Mouse (Mus musculus): Measurements from ENCODE around the gene Plk2.
A peak's percentile ranks its signal among the peaks of the same experiment; 100 is the strongest.
"Not testable (repeated sequence)": the region's sequence is repeated elsewhere in the genome, so short reads cannot be mapped to it uniquely, and the experiment has no call there.

Gene Plk2

DNA sequence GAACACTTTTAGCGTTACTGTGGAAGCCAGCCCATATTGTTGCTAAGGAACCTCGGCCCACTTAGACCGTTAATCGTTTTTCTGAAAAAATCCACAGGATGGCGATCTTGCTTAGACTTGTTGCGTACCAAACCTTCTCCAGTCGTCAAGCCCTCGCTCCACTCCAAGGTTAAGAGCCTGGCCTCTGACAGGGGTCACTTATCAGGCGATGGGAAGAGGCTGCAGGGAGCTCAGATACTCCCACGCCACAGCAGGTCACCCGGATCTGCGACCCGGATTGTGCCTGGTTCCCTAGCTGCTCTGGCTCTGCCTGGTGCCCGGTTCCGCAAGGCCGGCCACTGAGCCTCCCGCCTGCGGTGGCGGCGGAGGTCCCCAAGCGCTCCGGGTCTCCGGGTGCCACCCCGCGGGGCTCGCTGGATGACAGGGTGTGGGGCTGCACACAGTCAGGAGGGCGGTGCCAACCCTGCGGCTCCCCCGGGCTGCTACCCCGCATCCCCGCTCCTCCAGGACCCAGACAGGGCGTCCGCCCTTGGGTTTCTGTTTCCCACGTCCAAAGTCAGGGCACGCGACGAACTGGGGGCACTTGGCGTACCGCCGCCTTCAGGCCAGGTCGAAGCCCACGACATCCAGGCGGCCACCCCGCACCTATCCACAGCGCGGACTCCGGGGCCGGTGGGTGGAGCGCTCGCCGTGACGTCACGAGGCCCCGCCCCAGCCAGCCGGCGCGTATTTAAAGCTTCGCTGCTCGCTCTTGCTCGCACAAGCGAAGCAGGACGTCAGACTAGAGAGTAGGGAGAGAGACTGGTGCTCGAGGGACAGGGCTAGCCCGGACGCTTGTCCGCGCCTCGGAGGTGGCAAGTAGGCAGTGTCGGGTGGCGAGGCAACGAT lies at the start of gene Plk2:
Gene Plk2 (plus strand): TSS at position 756 of the 888 bp plus-strand sequence.
- peak; percentile 90 for DNase-seq

DNA sequence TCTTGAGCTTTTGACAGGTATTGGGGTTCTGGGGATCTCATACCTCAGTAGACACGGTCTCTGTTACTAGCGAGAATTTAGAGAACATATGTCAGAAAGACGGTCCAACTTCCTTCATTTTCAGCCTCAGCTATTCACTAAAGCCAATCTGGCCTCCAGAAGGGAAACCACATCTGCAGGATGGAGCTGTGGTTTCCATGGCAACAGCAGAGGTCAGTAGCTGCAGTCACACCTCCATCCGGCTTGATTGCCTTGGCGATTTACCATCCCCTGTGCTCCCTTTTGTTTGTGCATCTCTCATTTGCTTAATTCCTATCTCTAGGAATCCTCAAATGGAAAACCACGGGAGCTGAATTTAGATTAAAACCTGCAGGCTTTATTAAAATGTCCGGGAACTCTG lies 48.1 kb upstream of the Plk2 start:
- no peak for DNase-seq

DNA sequence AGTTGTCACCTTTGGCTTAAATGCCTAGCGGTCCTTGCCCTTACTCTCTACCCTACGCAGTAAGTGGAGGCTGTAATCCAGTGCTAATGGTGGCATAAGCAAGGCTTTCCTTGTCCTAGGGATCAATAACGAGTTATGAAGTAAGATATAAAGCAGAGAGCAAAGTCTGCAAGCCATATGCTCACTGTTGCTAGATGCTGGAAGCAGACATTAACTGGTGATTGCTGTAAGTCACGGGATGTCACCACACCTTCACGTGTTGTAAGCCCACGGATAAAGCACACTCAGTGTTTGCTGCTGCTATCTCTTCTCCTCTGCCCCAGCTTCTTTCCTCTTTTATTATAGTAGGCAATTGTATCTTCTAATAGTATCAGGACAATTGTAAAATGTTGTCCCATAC lies 43.8 kb upstream of the Plk2 start:
- DNase-seq, result no peak

DNA sequence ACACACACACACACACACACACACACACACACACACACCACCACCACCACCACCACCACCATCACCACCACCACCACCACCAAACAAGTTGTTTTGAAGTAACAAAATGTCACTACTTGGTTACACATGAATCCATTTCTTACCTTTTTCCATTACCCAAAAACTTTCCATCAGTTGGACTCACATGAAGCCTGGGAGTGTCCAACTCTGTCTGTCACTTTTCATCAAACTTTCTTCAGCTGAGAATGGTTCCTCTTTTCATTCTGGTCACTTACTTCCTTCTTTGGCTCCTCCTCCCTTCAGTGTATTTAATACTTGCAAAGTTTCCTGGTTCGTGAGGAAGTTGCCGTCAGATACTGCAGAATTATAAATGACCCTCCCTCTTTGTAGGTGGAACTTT lies 37.9 kb upstream of the Plk2 start, which contains the start of gene Gapt:
Gene Gapt (minus strand): TSS at position 259 of the 400 bp plus-strand sequence.
- no peak for DNase-seq

DNA sequence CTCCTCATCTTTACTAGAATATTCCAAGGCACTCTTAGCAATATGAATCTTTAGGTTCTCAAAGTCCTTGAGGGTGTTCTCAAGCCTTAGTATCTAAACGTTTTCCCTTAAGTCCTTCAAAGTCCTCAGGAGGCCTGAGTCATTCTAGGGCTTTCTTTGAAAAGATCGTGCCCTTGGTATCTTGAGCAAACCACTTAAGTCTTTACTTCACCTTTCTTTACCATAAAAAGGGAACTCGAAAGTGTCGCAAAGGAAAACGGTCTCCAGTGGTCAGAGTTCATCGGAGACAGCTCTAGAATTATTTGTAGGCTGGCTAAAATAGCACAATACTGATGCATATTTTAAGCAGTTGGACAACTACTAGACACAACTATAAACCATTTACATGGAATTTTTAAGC lies 31.1 kb upstream of the Plk2 start:
- DNase-seq, result no peak

DNA sequence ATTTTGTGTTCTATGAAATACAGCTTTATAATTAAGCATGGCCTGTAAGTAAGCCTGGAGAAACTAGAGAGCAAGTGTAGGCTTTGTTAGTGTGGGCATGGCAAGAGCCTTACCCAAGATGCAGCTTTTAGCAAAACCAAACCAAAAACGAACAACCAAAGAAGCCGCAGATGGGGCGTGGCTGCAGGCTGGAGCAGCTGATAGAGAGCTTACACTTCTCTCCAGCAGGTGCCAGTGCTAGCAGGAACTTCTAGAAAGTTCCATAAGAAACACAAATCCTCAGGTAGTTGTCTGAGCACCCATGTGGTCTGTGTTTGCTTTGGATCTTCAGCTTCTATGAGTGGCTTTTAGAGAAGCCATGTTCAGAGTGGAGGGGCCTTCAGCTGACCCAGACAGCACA lies 28.4 kb upstream of the Plk2 start:
- no peak for DNase-seq

DNA sequence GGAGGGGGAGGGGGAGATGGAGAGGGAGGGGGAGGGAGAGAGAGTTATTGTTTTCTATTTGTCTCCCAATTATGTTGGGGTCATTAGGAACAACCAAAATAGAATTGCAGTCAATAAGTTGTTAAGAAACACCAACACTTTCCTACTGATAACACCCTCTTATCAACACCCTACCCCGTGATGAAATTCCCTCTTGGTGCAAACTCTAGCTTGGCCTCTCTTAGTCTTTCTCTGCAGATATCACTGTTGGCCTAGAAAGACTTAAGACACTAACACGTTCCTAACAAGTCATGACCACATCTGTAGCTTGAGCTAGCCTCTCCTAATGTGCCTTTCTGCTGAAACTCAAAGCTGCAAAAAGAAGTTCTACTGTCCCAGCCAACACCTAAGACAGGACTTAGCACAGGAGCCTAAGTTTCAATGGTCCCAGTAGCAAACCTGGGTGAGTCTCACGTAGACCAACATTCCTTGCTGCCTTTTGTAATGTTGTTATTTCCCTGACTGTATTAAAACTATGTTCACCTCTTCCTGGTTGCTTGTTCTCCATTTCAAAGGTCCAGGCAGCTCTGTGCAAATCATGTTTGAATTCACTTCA lies 26.8 kb upstream of the Plk2 start:
- DNase-seq, result no peak

DNA sequence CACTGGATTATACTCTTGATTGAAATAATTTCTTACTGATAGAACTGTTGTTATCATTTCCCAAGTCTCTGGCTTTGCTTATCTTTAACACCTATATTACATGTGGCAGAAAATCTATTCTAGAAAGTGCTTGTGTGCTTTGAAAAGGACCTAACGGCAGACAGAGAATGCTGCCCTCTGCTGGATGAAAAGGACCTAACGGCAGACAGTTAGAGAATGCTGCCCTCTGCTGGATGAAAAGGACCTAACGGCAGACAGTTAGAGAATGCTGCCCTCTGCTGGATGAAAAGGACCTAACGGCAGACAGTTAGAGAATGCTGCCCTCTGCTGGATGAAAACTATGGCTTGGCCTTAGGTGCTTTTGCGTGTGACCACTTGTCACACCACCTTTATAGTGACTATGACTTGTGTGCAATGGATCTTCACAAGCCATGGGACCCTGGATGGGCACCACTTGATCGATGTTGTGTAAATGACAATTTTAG lies 26.2 kb upstream of the Plk2 start:
- DNase-seq, result peak; percentile 63

DNA sequence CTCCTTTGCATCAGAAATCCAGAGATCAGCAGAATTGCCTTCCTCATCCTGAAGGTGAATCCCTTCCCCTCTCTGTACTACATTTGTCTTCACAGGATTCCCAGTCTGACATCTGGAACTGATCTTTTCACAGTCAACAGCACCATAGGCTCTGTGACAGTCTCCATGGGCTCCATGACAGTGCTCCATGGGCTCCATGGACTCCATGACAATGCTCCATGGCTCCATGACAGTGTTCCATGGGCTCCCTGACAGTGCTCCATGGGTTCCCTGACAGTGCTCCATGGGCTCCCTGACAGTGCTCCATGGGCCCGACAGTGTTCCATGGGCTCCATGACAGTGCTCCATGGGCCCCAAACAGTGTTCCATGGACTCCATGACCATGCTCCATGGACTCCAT lies 25.2 kb upstream of the Plk2 start:
- no peak for DNase-seq

DNA sequence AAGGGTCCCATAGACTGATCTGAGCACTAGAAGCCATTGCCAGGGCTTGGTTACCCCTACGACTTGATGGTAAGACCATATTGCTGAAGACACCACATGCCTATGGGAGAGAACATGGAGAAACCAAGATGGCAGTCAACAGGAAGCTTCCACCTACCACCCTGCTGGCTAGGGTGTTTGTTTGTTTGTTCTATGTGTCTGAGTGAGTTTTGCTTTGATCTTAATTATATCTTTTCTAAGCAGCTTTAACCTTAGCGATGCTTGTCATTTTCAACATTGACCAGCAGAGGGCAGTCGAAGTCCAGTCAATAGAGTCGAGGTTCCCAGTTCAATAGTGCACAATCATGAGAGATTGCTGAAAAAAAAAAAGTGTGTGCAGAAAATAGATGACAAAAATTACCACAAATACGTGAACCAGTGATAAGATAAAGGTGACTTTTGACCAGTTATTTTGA lies 12.4 kb upstream of the Plk2 start:
- DNase-seq, result no peak

DNA sequence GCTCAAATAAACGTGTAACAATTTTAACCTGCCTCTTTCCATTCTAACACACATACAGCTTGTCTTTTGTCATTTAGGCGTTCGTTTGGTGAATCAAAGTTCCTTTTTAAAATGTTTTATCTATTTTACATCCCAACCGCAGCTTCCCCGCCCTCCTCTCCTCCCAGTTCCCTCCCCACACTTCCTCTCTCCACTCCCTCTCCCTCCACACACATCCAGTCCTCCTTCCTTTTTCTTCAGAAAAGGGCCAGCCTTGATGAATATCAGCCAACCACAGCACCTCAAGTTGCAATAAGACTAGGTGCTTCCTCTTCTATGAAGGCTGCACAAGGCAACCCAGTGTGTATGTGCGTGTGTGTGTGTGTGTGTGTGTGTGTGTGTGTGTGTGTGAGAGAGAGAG lies 10.3 kb upstream of the Plk2 start:
- no peak for DNase-seq

DNA sequence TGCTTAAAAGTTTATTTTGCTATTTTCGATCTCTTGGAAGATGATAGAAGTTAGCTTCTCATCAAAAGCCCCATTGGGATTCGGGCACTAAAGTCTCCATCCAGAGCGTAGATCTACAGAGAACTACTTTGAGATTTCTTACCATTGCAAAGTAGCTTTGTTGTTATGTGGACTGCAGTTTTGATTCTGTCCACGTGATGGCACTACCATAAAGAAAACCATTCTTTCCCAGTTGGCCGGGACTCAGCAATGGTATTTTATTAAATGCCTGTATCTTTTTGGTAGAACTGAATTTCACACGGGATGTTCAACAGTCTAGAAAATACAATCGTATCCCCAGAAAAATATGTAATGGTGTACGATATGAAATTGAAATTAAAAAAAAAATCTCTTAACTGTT lies 2.6 kb upstream of the Plk2 start:
- no peak for DNase-seq

DNA sequence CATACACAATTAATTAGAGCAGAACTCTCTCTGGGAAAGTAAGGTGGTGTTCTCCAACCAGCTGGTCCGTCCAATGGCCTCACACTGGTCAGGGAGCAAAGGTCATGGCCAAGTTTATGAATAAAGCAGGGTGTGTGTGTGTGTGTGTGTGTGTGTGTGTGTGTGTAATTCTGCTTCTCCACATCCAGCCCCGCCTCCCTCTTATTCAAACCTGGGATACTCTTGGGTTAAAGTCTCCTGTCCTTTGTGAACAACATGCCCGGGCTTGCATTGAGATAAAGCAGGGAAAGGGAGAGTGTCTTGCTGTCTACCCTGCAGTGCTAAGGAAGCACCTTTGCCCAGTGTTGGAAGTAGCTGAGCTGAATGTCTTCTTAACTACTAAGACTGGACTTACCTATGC lies 2.2 kb upstream of the Plk2 start:
- no peak for DNase-seq

DNA sequence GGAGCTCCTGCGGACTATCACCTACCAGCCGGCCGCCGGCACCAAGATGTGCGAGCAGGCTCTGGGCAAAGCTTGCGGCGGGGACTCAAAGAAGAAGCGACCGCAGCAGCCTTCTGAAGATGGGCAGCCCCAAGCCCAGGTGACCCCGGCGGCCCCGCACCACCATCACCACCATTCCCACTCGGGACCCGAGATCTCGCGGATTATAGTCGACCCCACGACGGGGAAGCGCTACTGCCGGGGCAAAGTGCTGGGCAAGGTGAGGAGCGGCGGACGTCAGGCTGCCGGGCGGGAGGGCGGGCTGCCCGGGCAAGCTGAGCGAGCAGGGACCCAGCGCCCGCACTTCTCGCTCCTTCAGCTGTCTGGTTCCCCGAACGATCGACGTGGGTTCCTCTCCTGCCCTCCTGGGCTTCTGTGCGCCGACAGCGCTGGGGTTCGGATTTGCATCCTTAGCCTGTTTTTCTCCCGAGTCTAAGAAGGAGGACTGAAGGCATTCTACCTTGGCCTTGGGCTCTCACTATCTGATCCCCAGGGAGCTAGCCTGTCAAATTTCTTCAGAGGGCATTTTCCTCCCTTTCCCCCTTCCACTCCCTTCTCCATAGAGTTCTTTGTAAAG lies 441 bp downstream of the Plk2 start:
- DNase-seq, result no peak

DNA sequence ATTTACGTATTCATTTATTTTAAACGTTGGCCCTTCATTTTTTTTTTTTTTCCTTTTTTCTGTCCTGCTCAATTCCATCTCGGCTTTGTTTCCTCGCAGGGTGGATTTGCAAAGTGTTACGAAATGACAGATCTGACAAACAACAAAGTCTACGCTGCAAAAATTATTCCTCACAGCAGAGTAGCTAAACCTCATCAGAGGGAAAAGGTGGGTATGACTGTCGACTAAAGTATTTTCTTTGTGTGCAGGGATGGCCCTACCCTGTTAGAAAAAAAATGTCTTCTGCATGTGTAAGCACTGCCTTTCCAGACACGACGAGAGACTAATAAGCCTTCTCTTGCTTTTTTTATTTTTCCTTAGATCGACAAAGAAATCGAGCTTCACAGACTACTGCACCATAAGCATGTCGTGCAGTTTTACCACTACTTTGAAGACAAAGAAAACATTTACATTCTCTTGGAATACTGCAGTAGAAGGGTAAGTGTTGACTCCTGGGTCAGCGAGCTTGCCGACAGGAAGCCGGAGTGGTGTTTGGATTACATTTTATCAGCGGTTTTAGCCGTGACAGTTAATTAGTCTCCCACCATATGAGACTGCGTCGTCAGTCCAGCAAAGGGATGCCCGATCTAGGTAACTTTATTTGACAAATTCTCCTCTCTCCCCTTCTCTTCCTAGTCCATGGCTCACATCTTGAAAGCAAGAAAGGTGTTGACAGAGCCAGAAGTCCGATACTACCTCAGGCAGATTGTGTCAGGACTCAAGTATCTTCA lies 1.3 kb downstream of the Plk2 start:
- DNase-seq, result no peak

DNA sequence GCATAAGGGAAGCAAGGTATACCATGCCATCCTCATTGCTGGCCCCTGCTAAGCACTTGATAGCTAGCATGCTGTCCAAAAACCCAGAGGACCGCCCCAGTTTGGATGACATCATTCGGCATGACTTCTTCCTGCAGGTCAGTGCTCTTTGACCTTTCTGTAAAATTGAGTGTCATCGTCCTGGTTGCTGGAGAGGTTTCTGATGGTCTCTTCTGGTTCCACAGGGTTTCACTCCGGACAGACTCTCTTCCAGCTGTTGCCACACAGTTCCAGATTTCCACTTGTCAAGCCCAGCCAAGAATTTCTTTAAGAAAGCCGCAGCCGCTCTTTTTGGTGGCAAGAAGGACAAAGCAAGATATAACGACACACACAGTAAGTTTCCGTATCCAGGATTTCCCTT lies 2.9 kb downstream of the Plk2 start:
- no peak for DNase-seq

DNA sequence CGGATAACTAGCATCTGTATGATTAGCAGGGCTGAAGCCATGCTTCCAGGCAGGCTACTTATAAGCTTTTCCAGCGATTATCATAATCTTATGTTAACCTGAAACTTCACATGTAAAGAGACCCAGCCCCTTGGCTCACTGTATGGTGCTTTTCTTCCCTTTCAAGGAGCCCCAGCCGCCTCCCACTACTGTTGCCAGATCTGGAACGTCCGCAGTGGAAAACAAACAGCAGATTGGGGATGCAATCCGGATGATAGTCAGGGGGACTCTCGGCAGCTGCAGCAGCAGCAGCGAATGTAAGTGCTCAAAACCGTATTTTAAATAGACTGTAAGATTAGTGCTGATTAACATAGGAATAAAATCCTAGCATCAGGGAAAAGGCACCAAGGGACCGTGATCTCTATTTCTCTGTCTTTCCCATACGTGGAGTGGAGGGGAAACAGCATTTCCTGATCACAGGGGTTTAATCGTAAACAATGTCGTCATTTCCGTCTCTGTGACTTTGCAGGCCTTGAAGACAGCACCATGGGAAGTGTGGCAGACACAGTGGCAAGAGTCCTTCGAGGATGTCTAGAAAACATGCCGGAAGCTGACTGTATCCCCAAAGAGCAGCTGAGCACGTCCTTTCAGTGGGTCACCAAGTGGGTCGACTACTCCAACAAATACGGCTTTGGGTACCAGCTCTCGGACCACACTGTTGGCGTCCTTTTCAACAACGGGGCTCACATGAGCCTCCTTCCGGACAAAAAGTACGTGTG lies 3.8 kb downstream of the Plk2 start:
- no peak for DNase-seq

DNA sequence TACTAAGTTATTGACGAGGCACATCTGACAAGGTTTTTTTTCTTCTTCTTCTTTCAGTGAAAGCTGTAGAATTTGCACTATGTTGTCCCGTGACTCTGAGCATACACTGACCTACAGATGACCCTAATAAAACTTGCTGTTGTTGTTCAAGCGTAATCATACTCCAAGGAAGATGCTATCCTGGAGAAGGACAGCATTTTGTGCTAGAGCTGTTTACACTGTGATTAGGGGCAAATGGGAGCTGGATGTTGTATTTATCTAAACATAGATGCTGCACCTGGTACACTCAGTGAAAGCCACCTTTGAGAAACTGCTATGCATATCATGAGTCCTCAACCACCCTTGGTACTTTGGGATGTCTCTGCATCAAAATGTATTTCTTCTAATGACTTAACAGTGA lies 6.6 kb downstream of the Plk2 start:
- no peak for DNase-seq

DNA sequence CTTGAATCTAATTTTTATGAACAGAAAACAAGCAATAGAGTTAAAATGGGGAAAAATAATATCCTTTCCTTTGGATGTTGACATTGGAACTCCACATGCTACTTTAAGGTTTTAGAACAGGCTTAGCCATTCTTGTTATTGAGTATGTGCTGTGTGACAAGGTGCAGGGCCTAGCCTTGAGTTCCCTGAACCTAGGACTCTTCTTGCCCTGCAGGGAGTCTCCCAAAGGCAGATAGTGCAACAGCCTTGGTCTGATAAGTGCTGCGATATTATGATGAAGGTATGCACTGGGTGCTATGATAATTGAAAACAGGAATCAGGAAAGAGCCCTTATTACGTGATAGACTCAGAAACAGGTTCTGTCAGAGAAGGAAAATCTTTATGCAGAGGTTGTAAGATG lies 7.0 kb downstream of the Plk2 start:
- no peak for DNase-seq

DNA sequence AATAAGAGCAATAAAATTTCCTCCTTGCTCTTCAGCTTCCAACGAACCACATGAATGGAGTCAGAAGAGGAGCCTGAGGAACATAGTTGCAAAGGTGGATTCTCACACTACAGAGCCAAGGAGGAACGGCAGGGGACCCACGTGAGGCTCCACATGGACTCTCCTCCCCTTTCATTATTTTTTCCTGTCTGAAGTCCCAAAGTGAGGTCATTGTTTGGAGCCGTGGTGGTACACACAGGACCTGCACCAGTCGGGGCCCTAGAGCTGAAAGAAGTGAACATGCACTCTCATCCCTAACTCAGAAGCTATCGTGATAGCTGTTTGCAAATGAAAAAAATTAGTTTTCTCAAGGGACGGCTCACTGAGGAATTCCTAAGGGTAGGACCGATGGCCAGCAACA lies 9.2 kb downstream of the Plk2 start:
- DNase-seq, result no peak

DNA sequence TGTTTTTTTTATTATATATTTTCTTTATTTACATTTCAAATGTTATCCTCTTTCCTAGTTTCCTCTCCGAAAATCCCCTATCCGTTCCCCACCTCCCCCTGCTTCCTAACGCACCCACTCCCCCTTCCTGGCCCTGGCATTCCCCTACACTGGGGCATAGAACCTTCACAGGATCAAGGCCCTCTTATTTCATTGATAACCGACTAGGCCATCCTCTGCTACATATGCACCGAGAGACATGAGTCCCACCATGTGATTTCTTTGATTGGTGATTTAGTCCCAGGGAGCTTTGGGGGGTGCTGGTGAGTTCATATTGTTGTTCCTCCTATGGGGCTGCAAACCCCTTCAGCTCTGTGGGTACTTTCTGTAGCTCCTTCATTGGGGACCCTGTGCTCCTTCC lies 9.8 kb downstream of the Plk2 start:
- not testable (repeated sequence) for DNase-seq

DNA sequence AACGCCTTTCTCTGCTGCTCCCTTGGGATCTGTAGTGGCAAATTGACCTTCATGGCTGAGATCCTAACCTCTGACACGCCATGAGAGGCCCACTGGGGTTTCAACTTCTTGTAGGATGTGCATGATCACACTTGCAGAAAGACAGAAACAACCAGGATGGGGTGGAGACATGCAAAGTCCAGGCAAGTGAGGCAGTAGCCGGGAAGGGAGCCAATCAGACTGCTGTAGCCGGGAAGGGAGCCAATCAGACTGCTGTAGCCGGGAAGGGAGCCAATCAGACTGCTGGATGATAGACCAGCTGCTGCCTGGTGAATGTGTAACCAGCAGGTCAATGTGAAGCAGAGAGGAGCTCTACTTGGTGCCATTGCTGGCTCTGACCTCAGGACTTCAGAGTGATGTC lies 11.3 kb downstream of the Plk2 start:
- DNase-seq, result no peak
